Mouse (Mus musculus): ENCODE measurements around the gene Cxcl5. TPM values are rescaled to one million over a fixed set of nuclear protein-coding genes. Genes with fewer than 3 reads are reported as not detected.
A peak's percentile ranks its signal among the peaks of the same experiment; 100 is the strongest.

Gene Cxcl5
- polyA plus RNA-seq, 1 experiment from 2014 or later, result not detected

GRCm38 (mm10) chr5:90763912-90764665 is 4.9 kb downstream of the Cxcl5 start:
- Histone ChIP-seq H3K4me1 (replicated peaks) (peaks cover 7% of the 10 kb centered on the region), H3K27me3 (peaks cover 12% of the 10 kb centered on the region), H3K27ac (no peak overlapping the region), H3K36me3 (no peaks in the 10 kb centered on the region), H3K4me2 (replicated peaks) (no peak overlapping the region), H3K4me3 (replicated peaks) (no peak overlapping the region), H3K9ac (replicated peaks) (no peak overlapping the region), H3K9me3 (no peaks in the 10 kb centered on the region)
- ATAC-seq, result no peak
- WGBS, result 78% methylated on average over 12 of the region's 12 CpGs

- no peaks in the 10 kb centered on the region for H3K4me1 ChIP-seq (replicated peaks)
- no peak overlapping the region for H3K9ac ChIP-seq (replicated peaks)
- ATAC-seq, result no peak
- no peak overlapping the region for H3K27ac ChIP-seq
- H3K9me3 ChIP-seq, result no peaks in the 10 kb centered on the region
- H3K27me3 ChIP-seq, result 0 out of 2 replicates have a peak, but pooled peaks cover 3% of the 10 kb centered on the region
- H3K36me3 ChIP-seq, result no peaks in the 10 kb centered on the region
- H3K4me2 ChIP-seq (replicated peaks), result no peak overlapping the region
- H3K4me3 ChIP-seq (replicated peaks), result no peak overlapping the region
- WGBS, result 87% methylated on average over 8 of the region's 8 CpGs
Measured at GRCm38 (mm10) chr5:90765821-90766606, 6.9 kb downstream of the Cxcl5 start.

DNA sequence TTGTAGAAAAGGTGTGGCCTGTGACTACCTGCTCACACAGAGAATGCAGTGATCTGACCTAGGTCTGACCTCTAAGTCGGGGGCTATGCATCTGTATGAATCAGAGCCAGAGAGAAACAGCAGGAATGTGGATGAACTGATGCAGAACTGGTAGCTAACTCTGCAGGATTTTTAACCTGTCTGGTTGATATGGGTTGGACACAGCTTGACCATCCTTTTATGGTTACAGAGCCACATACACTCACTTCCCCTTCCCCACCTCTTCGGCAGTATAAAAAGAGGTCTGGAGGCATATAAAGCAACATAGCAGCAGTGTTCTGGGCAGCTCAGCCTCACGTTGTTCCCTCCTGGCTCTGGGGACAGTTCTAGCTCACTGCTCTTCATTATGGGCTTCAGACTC is 9.1 kb downstream of the Cxcl5 start, which contains the start of gene Ppbp:
TSS of gene Ppbp (plus strand) at position 301 of the 400 bp plus-strand sequence.
- Histone ChIP-seq H3K36me3 (no peaks in the 10 kb centered on the region), H3K9me3 (no peaks in the 10 kb centered on the region), H3K4me3 (replicated peaks) (no peak within 1 kb of the TSS), H3K4me1 (replicated peaks) (no peaks in the 10 kb centered on the region), H3K9ac (replicated peaks) (no peak within 1 kb of the TSS), H3K4me2 (replicated peaks) (no peak within 1 kb of the TSS), H3K27ac (no peak within 1 kb of the TSS), H3K27me3 (no peaks in the 10 kb centered on the region)
- no peak for ATAC-seq
- WGBS, result 75% methylated on average over 3 of the region's 3 CpGs

DNA sequence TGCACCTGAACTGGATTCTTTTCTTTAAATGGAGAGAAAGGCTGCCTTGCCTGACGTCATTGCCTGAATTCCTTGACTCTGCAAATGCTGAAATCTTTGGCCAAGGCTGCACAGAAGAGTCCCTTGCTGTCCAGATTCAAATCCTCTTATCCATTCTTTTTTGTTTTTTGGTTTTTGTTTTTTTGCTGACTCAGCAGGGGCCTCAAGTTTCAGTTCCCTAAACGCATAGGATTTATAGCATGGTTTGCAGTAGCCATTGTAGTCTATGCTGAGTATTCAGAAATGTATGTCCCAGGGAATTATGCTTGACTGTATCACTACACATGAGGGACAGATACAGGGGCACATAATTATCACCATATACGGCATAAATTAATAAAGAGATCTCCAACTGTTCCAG is 12.2 kb downstream of the Cxcl5 start:
- H3K36me3 ChIP-seq, result no peaks in the 10 kb centered on the region
- no peak for ATAC-seq
- no peak overlapping the region for H3K4me2 ChIP-seq (replicated peaks)
- no peak overlapping the region for H3K4me3 ChIP-seq (replicated peaks)
- no peak overlapping the region for H3K27ac ChIP-seq
- WGBS, result 63% methylated on average over 3 of the region's 3 CpGs
- no peaks in the 10 kb centered on the region for H3K27me3 ChIP-seq
- no peaks in the 10 kb centered on the region for H3K4me1 ChIP-seq (replicated peaks)
- no peak overlapping the region for H3K9ac ChIP-seq (replicated peaks)
- H3K9me3 ChIP-seq, result no peaks in the 10 kb centered on the region

GRCm38 (mm10) chr5:90771880-90772653 is 12.9 kb downstream of the Cxcl5 start, which contains the start of gene Pf4:
Gene Pf4 (plus strand): TSS chr5:90772435.
- H3K9me3 ChIP-seq, result no peaks in the 10 kb centered on the region
- no peaks in the 10 kb centered on the region for H3K4me1 ChIP-seq (replicated peaks)
- no peak within 1 kb of the TSS for H3K27ac ChIP-seq
- 90% methylated on average over 16 of the region's 16 CpGs for WGBS
- no peak for ATAC-seq
- no peak within 1 kb of the TSS for H3K4me2 ChIP-seq (replicated peaks)
- H3K4me3 ChIP-seq (replicated peaks), result no peak within 1 kb of the TSS
- no peaks in the 10 kb centered on the region for H3K27me3 ChIP-seq
- no peak within 1 kb of the TSS for H3K9ac ChIP-seq (replicated peaks)
- H3K36me3 ChIP-seq, result no peaks in the 10 kb centered on the region

GRCm38 (mm10) chr5:90775562-90775961 is 16.4 kb downstream of the Cxcl5 start:
- Histone ChIP-seq H3K27me3 (no peaks in the 10 kb centered on the region), H3K4me3 (replicated peaks) (no peak overlapping the region), H3K4me1 (replicated peaks) (no peaks in the 10 kb centered on the region), H3K4me2 (replicated peaks) (no peak overlapping the region), H3K27ac (no peak overlapping the region), H3K9me3 (no peaks in the 10 kb centered on the region), H3K36me3 (no peaks in the 10 kb centered on the region), H3K9ac (replicated peaks) (no peak overlapping the region)
- no peak for ATAC-seq
- WGBS, result 96% methylated on average over 5 of the region's 5 CpGs

DNA sequence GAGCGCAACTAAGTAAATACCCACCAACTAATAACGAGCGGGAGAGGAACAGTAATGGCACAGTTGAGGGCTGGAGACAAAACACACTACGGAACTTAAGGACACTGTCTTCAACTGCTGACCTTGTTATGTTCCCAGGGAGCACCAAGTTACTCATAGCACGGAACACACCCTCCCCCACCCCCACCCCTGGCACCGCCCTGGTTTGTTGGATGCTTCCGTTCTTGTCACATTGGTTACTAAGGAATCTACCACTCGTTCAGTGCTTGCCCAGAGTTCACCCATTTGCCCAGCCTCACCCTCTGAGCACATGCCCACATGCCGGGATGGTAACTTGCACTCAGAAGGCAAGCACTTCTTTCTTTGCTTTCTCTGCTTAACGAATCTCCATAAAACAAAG is 18.5 kb downstream of the Cxcl5 start:
- ATAC-seq, result no peak
- H3K4me3 ChIP-seq (replicated peaks), result no peak overlapping the region
- H3K9me3 ChIP-seq, result no peaks in the 10 kb centered on the region
- H3K27ac ChIP-seq, result no peak overlapping the region
- H3K4me2 ChIP-seq (replicated peaks), result no peak overlapping the region
- no peaks in the 10 kb centered on the region for H3K4me1 ChIP-seq (replicated peaks)
- no peaks in the 10 kb centered on the region for H3K36me3 ChIP-seq
- WGBS, result 79% methylated on average over 10 of the region's 10 CpGs
- no peak overlapping the region for H3K9ac ChIP-seq (replicated peaks)
- no peaks in the 10 kb centered on the region for H3K27me3 ChIP-seq

DNA sequence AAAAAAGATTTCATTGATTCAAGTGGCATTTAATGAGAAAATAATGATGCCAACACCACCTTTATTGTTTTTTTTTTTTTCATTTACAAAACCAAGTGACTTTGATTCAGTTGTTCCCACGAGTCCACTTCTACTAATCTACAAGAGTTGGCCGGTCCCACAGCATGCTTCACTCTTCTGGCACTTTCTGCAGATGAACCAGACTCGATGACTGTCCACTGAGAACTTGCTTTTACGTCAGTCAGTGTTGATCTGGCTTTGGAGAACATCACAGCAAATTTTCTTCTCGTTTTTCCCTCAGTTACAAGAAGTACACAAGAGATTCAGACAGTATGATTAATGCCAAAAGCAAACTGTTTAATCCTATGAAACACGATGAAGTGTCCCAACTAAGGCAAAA is 19.7 kb downstream of the Cxcl5 start:
- Histone ChIP-seq H3K4me1 (replicated peaks) (no peaks in the 10 kb centered on the region), H3K4me3 (replicated peaks) (no peak overlapping the region), H3K9me3 (no peaks in the 10 kb centered on the region), H3K27me3 (no peaks in the 10 kb centered on the region), H3K36me3 (no peaks in the 10 kb centered on the region), H3K9ac (replicated peaks) (no peak overlapping the region), H3K4me2 (replicated peaks) (no peak overlapping the region), H3K27ac (no peak overlapping the region)
- ATAC-seq, result no peak
- 87% methylated on average over 6 of the region's 6 CpGs for WGBS

- no peak overlapping the region for H3K4me3 ChIP-seq (replicated peaks)
- WGBS, result 90% methylated on average over 3 of the region's 3 CpGs
- H3K27me3 ChIP-seq, result 0 out of 2 replicates have a peak, but pooled peaks cover 4% of the 10 kb centered on the region
- H3K9me3 ChIP-seq, result no peaks in the 10 kb centered on the region
- no peak overlapping the region for H3K9ac ChIP-seq (replicated peaks)
- peaks cover 7% of the 10 kb centered on the region for H3K4me1 ChIP-seq (replicated peaks)
- H3K27ac ChIP-seq, result no peak overlapping the region
- H3K36me3 ChIP-seq, result no peaks in the 10 kb centered on the region
- H3K4me2 ChIP-seq (replicated peaks), result no peak overlapping the region
- ATAC-seq, result no peak
Measured at GRCm38 (mm10) chr5:90783697-90784096, 24.5 kb downstream of the Cxcl5 start.

DNA sequence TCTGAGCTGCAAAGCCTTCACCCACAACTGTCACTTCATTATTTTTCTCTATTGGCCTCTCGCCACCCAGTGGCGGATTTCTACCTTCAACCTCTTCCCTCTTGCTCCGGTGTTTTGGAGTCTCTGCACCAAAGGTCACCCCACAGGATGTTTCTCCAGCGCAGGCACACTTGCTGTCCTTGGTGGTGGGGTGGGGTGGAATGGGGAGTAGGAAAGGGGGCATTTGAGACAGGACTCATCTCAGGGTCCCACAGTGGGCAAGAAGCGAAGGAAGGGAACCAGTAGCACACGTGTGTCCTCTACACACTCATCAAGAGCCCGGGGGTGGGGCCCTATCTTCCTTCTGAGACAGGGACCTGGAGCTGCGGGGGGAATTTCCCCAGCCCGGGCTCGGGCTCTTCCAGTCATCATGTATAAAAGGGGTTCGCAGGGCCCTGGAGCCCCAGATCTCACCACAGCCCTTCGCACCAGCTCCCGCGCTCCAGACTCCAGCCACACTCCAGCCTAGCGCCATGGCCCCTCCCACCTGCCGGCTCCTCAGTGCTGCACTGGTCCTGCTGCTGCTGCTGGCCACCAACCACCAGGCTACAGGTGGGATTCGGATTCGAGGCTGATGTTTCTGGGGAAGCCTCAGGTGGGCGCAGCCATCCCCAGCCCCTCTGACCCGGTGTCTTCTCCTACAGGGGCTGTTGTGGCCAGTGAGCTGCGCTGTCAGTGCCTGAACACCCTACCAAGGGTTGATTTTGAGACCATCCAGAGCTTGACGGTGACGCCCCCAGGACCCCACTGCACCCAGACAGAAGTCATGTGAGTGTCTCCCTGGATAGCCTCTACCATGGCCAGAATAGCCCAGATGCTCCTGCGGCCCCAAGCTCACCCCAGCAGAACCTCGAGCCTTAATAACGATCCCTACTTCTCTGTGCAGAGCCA is 26.8 kb downstream of the Cxcl5 start, which contains the start of gene Cxcl3:
TSS of gene Cxcl3 (plus strand) at position 445 of the 930 bp plus-strand sequence.
- 0 out of 2 replicates have a peak, but pooled peaks cover 4% of the 10 kb centered on the region for H3K27me3 ChIP-seq
- no peaks in the 10 kb centered on the region for H3K36me3 ChIP-seq
- H3K9me3 ChIP-seq, result no peaks in the 10 kb centered on the region
- peak within 1 kb of the TSS; percentile 39 for H3K4me3 ChIP-seq (replicated peaks)
- peak within 1 kb of the TSS; percentile 54 for H3K9ac ChIP-seq (replicated peaks)
- no peak within 1 kb of the TSS for H3K27ac ChIP-seq
- WGBS, result 18% methylated on average over 26 of the region's 26 CpGs
- ATAC-seq, result peak; percentile 92
- H3K4me1 ChIP-seq (replicated peaks), result peaks cover 7% of the 10 kb centered on the region
- H3K4me2 ChIP-seq (replicated peaks), result peak within 1 kb of the TSS; percentile 76

DNA sequence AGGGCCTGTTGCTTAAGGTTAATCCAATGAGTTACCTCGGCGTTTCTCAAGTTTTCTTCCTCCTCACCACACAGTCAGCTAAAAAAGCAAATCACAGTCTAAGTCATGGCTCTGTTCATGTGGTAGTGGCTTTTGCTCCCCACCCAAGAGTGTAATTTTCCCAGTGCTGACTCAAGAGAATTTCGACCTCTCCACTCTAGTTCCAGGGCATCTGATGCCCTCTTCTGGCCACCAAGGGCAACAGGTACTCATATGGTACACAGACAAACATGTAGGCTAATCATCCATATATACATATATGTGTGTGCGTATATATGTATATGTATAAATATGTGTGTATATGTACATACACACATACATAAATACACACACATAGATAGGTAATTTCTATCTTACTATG is 29.0 kb downstream of the Cxcl5 start:
- Histone ChIP-seq H3K27ac (no peak overlapping the region), H3K9me3 (no peaks in the 10 kb centered on the region), H3K9ac (replicated peaks) (no peak overlapping the region), H3K4me2 (replicated peaks) (no peak overlapping the region), H3K4me3 (replicated peaks) (no peak overlapping the region), H3K4me1 (replicated peaks) (peaks cover 7% of the 10 kb centered on the region), H3K27me3 (0 out of 2 replicates have a peak, but pooled peaks cover 4% of the 10 kb centered on the region), H3K36me3 (no peaks in the 10 kb centered on the region)
- WGBS, result 82% methylated on average over 4 of the region's 4 CpGs
- ATAC-seq, result no peak
